Mouse (Mus musculus) kidney, embryonic 16.5 days (tissue): ENCODE measurements around the gene Tsc22d4. TPM values are rescaled to one million over a fixed set of nuclear protein-coding genes. Genes with fewer than 3 reads are reported as not detected.
"Not testable (repeated sequence)": the region's sequence is repeated elsewhere in the genome, so short reads cannot be mapped to it uniquely, and the experiment has no call there.

Source experiments
- ATAC-seq: fragments of 200-750 bp; cut with Nextera tagmentation; 2 replicates; pipeline ENCODE4 v1.8.0; 2017; ENCODE audit warnings: moderate TSS enrichment; ENCODE audit not compliant: low FRiP score, low TSS enrichment
- H3K27ac ChIP-seq: fragments of 300-500 bp; sonication (generic); 2 replicates; pipeline ENCODE4 v1.5.1; 2014; ENCODE audit warnings: low read length
- H3K27me3 ChIP-seq: fragments of 300-500 bp; sonication (generic); 2 replicates; pipeline ENCODE4 v1.6.1; 2014; ENCODE audit warnings: low read length, control low read depth, mixed read lengths; ENCODE audit not compliant: insufficient read depth
- H3K36me3 ChIP-seq: fragments of 300-500 bp; sonication (generic); 2 replicates; pipeline ENCODE4 v1.6.1; 2014; ENCODE audit warnings: low read length, control low read depth, mixed read lengths; ENCODE audit not compliant: insufficient read depth
- H3K4me1 ChIP-seq: fragments of 300-500 bp; sonication (generic); 2 replicates; pipeline ENCODE4 v1.6.1; 2014; ENCODE audit warnings: low read length, control low read depth, mixed read lengths; ENCODE audit not compliant: insufficient read depth
- H3K4me2 ChIP-seq: fragments of 300-500 bp; sonication (generic); replicated peaks from 2 replicates; pipeline ENCODE4 v1.6.1; 2014; ENCODE audit warnings: low read depth, low read length
- H3K4me3 ChIP-seq: fragments of 300-500 bp; sonication (generic); 2 replicates; pipeline ENCODE4 v1.5.1; 2014; ENCODE audit warnings: mild to moderate bottlenecking, low read length
- H3K9ac ChIP-seq: fragments of 300-500 bp; sonication (generic); replicated peaks from 2 replicates; pipeline ENCODE4 v1.6.1; 2014; ENCODE audit warnings: low read length
- H3K9me3 ChIP-seq: fragments of 300-500 bp; sonication (generic); 2 replicates; pipeline ENCODE4 v1.6.1; 2016; ENCODE audit warnings: low read length, control low read depth
- WGBS: fragments of 180-500 bp; shearing (Covaris S2); extraction: QIAGEN DNeasy Blood & Tissue Kit; methylation state at CpG from one replicate; pipeline ENCODE4 v1.1.7; 2014; 5-methylcytosine and 5-hydroxymethylcytosine counted together
- polyA plus RNA-seq: library from polyadenylated mRNA; unstranded; fragments of >200 nt; fragmentation: Nextera tagmentation; extraction: Ambion mirVana; gene quantifications from 2 replicates; pipeline ENCODE4 v1.2.1, GENCODE M21; 2015

Gene Tsc22d4
- polyA plus RNA-seq, 1 experiment from 2014 or later: 129 TPM

- no peak overlapping the region for H3K27ac ChIP-seq
- no peak overlapping the region for H3K9ac ChIP-seq
- H3K4me2 ChIP-seq: no peak overlapping the region
- H3K27me3 ChIP-seq: 0 out of 2 replicates have a peak, but pooled peaks cover 3% of the 10 kb centered on the region
- WGBS: 63% methylated on average over 6 of the region's 6 CpGs
- H3K9me3 ChIP-seq: no peaks in the 10 kb centered on the region
- peaks cover 13% of the 10 kb centered on the region for H3K4me1 ChIP-seq
- H3K36me3 ChIP-seq: no peaks in the 10 kb centered on the region
- ATAC-seq: no peak
- H3K4me3 ChIP-seq: no peak overlapping the region
These were observed 26.4 kb upstream of the Tsc22d4 start for GRCm38 (mm10) chr5:137719088-137719487.

- ATAC-seq, H3K27ac ChIP-seq, H3K4me3 ChIP-seq, H3K9ac ChIP-seq, H3K36me3 ChIP-seq, H3K4me1 ChIP-seq, H3K27me3 ChIP-seq, H3K9me3 ChIP-seq: not testable (repeated sequence)
- 5% methylated on average over 10 of the region's 16 CpGs for WGBS
- peak overlapping the region; percentile 49 for H3K4me2 ChIP-seq
These were observed 24.9 kb upstream of the Tsc22d4 start for GRCm38 (mm10) chr5:137720558-137721164.

GRCm38 (mm10) chr5:137723840-137724239 lies 21.7 kb upstream of the Tsc22d4 start:
- WGBS: 85% methylated on average over 5 of the region's 5 CpGs
- peaks cover 5% of the 10 kb centered on the region for H3K4me1 ChIP-seq
- ATAC-seq: no peak

GRCm38 (mm10) chr5:137726767-137727166 lies 18.8 kb upstream of the Tsc22d4 start:
- H3K36me3 ChIP-seq: no peaks in the 10 kb centered on the region
- no peaks in the 10 kb centered on the region for H3K9me3 ChIP-seq
- H3K4me1 ChIP-seq: no peaks in the 10 kb centered on the region
- no peak overlapping the region for H3K4me2 ChIP-seq
- H3K27me3 ChIP-seq: 0 out of 2 replicates have a peak, but pooled peaks cover 3% of the 10 kb centered on the region
- 64% methylated on average over 6 of the region's 6 CpGs for WGBS
- H3K9ac ChIP-seq: no peak overlapping the region
- ATAC-seq: no peak
- H3K4me3 ChIP-seq: no peak overlapping the region
- no peak overlapping the region for H3K27ac ChIP-seq

More at GRCm38 (mm10) chr5:137723840-137724239, 21.7 kb upstream of the Tsc22d4 start:
- Histone ChIP-seq H3K27ac (no peak overlapping the region), H3K4me3 (no peak overlapping the region), H3K4me2 (no peak overlapping the region), H3K9me3 (no peaks in the 10 kb centered on the region), H3K36me3 (no peaks in the 10 kb centered on the region), H3K27me3 (0 out of 2 replicates have a peak, but pooled peaks cover 3% of the 10 kb centered on the region), H3K9ac (no peak overlapping the region)

GRCm38 (mm10) chr5:137733638-137734288 lies 11.8 kb upstream of the Tsc22d4 start:
- Histone ChIP-seq H3K27ac (no peak overlapping the region), H3K9me3 (no peaks in the 10 kb centered on the region), H3K9ac (0 out of 2 replicates have a peak overlapping the region, but pooled peaks have one; percentile 35), H3K4me2 (no peak overlapping the region), H3K36me3 (peaks cover 20% of the 10 kb centered on the region; the same call in 1 of the 2 replicates), H3K4me1 (0 out of 2 replicates have a peak, but pooled peaks cover 6% of the 10 kb centered on the region), H3K27me3 (no peaks in the 10 kb centered on the region), H3K4me3 (no peak overlapping the region)
- WGBS: 88% methylated on average over 12 of the region's 12 CpGs
- no peak for ATAC-seq

- Histone ChIP-seq H3K4me2 (no peak overlapping the region), H3K27me3 (no peaks in the 10 kb centered on the region), H3K9ac (0 out of 2 replicates have a peak overlapping the region, but pooled peaks have one; percentile 35), H3K36me3 (peaks cover 20% of the 10 kb centered on the region; the same call in 1 of the 2 replicates), H3K4me1 (0 out of 2 replicates have a peak, but pooled peaks cover 6% of the 10 kb centered on the region), H3K4me3 (no peak overlapping the region), H3K27ac (no peak overlapping the region), H3K9me3 (no peaks in the 10 kb centered on the region)
- no peak for ATAC-seq
- 62% methylated on average over 6 of the region's 6 CpGs for WGBS
These were observed 11.1 kb upstream of the Tsc22d4 start for GRCm38 (mm10) chr5:137734289-137735061.

GRCm38 (mm10) chr5:137737400-137737940 lies 8.1 kb upstream of the Tsc22d4 start:
- Histone ChIP-seq H3K9me3 (no peaks in the 10 kb centered on the region), H3K4me3 (no peak overlapping the region), H3K36me3 (peaks cover 20% of the 10 kb centered on the region; the same call in 1 of the 2 replicates), H3K9ac (no peak overlapping the region), H3K27ac (no peak overlapping the region), H3K4me2 (no peak overlapping the region), H3K27me3 (no peaks in the 10 kb centered on the region), H3K4me1 (peaks cover 18% of the 10 kb centered on the region)
- ATAC-seq: no peak
- 81% methylated on average over 6 of the region's 6 CpGs for WGBS

- H3K9ac ChIP-seq: 0 out of 2 replicates have a peak overlapping the region, but pooled peaks have one; percentile 26
- H3K27ac ChIP-seq: no peak overlapping the region
- H3K27me3 ChIP-seq: no peaks in the 10 kb centered on the region
- H3K9me3 ChIP-seq: no peaks in the 10 kb centered on the region
- H3K4me3 ChIP-seq: no peak overlapping the region
- H3K36me3 ChIP-seq: peaks cover 18% of the 10 kb centered on the region; the same call in 1 of the 2 replicates
- H3K4me1 ChIP-seq: peaks cover 18% of the 10 kb centered on the region
- WGBS: 52% methylated on average over 5 of the region's 5 CpGs
- no peak overlapping the region for H3K4me2 ChIP-seq
- no peak for ATAC-seq
These were observed 7.0 kb upstream of the Tsc22d4 start for GRCm38 (mm10) chr5:137738516-137738915.

- H3K36me3 ChIP-seq: peaks cover 13% of the 10 kb centered on the region; the same call in 1 of the 2 replicates
- 63% methylated on average over 9 of the region's 9 CpGs for WGBS
- no peaks in the 10 kb centered on the region for H3K9me3 ChIP-seq
- H3K27me3 ChIP-seq: no peaks in the 10 kb centered on the region
- H3K9ac ChIP-seq: peak overlapping the region; percentile 31; the same call in 1 of the 2 replicates
- peaks cover 12% of the 10 kb centered on the region for H3K4me1 ChIP-seq
- no peak overlapping the region for H3K4me2 ChIP-seq
- ATAC-seq: no peak
- no peak overlapping the region for H3K27ac ChIP-seq
- H3K4me3 ChIP-seq: no peak overlapping the region
These were observed 6.1 kb upstream of the Tsc22d4 start for GRCm38 (mm10) chr5:137739471-137739870.
